Mouse (Mus musculus): ENCODE measurements around the gene Ntrk2.

Ntrk2 gene

GRCm38 (mm10) chr13:58806397-58806892, at the start of gene Ntrk2:
Gene Ntrk2 (plus strand): TSS chr13:58806569.
- peak; percentile 1 for DNase-seq (ENCODE audit: low read depth)

- no peak for DNase-seq (ENCODE audit: low read depth)
Measured at GRCm38 (mm10) chr13:58761003-58761630, 45.3 kb upstream of the Ntrk2 start.

- no peak for DNase-seq (ENCODE audit: low read depth)
Measured at GRCm38 (mm10) chr13:58768258-58768657, 38.1 kb upstream of the Ntrk2 start.

GRCm38 (mm10) chr13:58769438-58769837, 36.9 kb upstream of the Ntrk2 start:
- no peak for DNase-seq (ENCODE audit: low read depth)

GRCm38 (mm10) chr13:58779261-58779660, 27.1 kb upstream of the Ntrk2 start:
- DNase-seq (ENCODE audit: low read depth) = no peak

GRCm38 (mm10) chr13:58786476-58786875, 19.9 kb upstream of the Ntrk2 start:
- no peak for DNase-seq (ENCODE audit: low read depth)

GRCm38 (mm10) chr13:58790741-58791140, 15.6 kb upstream of the Ntrk2 start:
- DNase-seq (ENCODE audit: low read depth) = no peak

- DNase-seq (ENCODE audit: low read depth) = no peak
Measured at GRCm38 (mm10) chr13:58797386-58797785, 9.0 kb upstream of the Ntrk2 start.

- DNase-seq (ENCODE audit: low read depth) = no peak
Measured at GRCm38 (mm10) chr13:58801291-58801690, 5.1 kb upstream of the Ntrk2 start.

- no peak for DNase-seq (ENCODE audit: low read depth)
Measured at GRCm38 (mm10) chr13:58803882-58804281, 2.5 kb upstream of the Ntrk2 start.

- no peak for DNase-seq (ENCODE audit: low read depth)
Measured at GRCm38 (mm10) chr13:58805833-58806232, 536 bp upstream of the Ntrk2 start.

- DNase-seq (ENCODE audit: low read depth) = no peak
Measured at GRCm38 (mm10) chr13:58806896-58807628, 693 bp downstream of the Ntrk2 start.

- DNase-seq (ENCODE audit: low read depth) = no peak
Measured at GRCm38 (mm10) chr13:58807629-58808363, 1.4 kb downstream of the Ntrk2 start.

GRCm38 (mm10) chr13:58808381-58808821, 2.0 kb downstream of the Ntrk2 start:
- no peak for DNase-seq (ENCODE audit: low read depth)

GRCm38 (mm10) chr13:58809930-58810329, 3.6 kb downstream of the Ntrk2 start:
- DNase-seq (ENCODE audit: low read depth) = no peak

GRCm38 (mm10) chr13:58824752-58825151, 18.4 kb downstream of the Ntrk2 start:
- no peak for DNase-seq (ENCODE audit: low read depth)

GRCm38 (mm10) chr13:58826356-58827197, 20.2 kb downstream of the Ntrk2 start:
- no peak for DNase-seq (ENCODE audit: low read depth)

- no peak for DNase-seq (ENCODE audit: low read depth)
Measured at GRCm38 (mm10) chr13:58831999-58832398, 25.6 kb downstream of the Ntrk2 start.

GRCm38 (mm10) chr13:58834726-58835125, 28.4 kb downstream of the Ntrk2 start:
- DNase-seq (ENCODE audit: low read depth) = no peak

- no peak for DNase-seq (ENCODE audit: low read depth)
Measured at GRCm38 (mm10) chr13:58836891-58837290, 30.5 kb downstream of the Ntrk2 start.

GRCm38 (mm10) chr13:58838110-58838509, 31.7 kb downstream of the Ntrk2 start:
- DNase-seq (ENCODE audit: low read depth) = no peak

Measured in naive thymus-derived CD4-positive, alpha-beta T cell, adult 2 months (primary cell).